Mouse (Mus musculus) layer of hippocampus, adult 8-10 months (tissue): Measurements from ENCODE around the gene Thbd. TPM values are rescaled to one million over a fixed set of nuclear protein-coding genes. Genes with fewer than 3 reads are reported as not detected.

Source experiments
- DNase-seq, 2 experiments: peaks; one replicate each; pipeline ENCODE4 v3.0.0; 2022; ENCODE audit warnings: low spot score in 2 of 2
- total RNA-seq, 4 experiments: library from RNA; stranded (reverse); gene quantifications; 2 replicates each; pipeline ENCODE4 v1.2.4; 2022

Gene Thbd
- total RNA-seq, 4 experiments from 2014 or later: 5.9 to 10.5 (median 7.9) TPM

DNA sequence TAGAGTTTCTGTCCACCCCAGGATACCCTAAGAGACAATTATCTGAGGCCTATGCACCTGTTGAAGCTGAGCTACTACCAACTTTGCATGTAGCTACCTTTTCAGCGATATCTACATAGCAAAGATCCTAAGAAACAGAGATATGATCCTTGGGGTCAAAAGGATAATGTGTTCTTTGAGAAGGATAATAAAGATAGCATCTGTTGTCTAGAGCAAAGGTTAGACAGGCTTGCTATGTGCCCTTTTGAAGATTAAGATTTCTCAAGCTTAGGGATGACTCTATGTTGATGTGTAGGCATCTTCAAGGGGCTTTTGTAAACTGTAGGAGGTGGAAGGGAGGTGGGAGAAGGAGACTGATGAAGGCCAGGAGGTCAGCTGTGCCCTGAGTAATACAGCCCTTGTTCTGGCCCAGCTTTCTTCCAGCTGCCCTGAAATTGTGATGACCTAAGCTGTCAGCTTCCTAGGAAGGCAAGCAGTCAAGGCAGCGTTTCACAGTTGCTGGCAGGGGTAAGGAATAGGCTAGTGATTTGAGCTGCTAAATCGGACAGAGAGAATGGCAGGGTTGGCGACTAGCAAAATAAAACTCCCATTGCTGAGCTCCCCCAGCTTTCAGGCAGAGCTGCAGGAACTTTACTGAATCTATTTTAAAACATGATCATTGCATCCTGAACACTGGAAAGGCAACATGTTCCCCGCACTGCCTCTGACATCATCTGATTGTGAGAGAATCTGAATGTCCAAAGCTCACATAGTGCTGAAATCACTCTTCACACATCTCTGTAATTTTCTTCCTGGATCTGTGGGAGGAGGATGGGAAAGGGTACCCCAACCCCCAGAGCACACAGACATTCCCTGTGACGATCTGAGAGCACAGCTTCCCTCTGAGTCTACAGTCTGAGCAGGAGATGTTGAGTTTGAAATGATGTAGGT lies 20.1 kb downstream of the Thbd start:
- DNase-seq: peak in 1 of 2 experiments; percentile 33

DNA sequence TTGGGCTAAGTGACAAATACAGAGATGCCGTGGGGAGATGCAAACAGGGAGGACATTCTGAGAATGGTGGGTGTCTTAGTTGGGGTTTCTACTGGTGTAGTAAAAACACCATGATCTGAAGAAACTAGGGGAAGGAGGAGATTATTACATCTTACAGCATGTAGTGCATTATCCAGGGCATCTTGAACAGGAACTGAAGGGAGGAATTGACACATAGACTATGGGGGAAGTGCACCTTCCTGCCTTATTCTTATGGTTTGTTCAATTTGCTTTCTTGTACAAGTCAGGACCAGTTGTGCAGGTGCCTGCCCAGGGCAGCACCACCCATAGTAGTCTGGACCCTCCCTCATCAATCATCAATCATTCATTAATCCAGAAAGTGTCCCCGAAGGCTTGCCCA lies 21.1 kb downstream of the Thbd start:
- DNase-seq: no peak

DNA sequence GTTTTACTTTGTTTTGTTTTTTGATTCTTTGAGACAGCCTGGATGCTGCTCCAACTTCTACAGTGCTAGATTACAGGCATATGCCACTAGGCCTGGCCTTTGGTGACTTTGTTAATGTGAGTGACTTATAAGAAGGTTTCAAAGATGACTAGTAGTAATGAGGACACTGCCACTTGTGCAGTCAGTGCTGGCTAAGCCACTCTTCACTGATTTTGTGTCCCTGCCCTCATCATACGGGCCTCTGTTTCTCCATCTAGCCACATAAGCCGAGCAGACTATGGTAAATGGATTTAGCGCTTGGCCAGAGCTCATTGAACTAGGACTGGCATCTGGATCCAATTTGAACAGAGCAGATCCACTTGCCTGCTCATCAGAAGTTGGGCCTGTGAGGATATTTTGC lies 21.5 kb downstream of the Thbd start:
- DNase-seq: no peak

DNA sequence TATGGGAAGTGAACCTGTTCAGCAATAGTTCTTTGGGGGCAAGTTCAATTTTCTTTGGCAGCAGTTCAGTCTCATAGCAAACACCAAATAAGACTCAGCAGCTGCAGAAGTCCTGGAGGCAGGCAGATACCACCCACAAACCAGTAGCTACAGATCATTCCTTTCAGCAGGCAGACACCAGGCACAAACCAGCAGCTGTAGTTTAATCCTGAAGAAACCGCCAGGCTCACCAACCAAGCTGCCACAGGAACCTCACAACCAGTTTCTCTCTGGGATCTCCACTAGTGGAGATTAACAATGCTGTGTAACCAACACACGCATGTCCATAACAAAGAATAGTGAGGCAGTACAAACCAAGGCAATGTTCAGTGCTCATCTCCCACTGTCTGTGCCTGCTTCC lies 26.9 kb downstream of the Thbd start:
- no peak for DNase-seq

DNA sequence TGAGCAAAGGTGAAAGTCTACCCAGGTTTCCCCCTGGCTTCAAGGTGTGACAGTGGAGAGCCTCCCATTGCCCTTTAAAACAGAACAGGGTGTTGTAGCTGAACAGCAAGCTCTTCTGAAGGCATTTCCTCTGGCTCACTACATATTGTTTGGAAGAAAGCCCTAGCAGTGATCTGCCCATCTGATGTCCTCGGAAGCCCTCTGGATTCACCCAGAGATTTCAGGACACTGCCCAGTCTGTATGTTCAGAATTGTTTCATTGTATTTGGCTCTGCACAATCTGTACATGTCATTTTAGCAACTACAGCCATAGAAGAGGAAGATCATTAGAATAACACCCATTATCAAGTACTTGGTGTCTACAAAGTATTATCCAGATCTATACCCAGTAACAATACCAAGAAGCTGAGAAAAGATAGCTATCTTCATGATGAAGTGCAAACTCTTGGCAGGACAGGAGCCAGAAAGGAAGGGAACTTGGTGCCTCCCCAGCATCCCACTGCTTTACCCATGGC lies 28.0 kb downstream of the Thbd start:
- DNase-seq: no peak

DNA sequence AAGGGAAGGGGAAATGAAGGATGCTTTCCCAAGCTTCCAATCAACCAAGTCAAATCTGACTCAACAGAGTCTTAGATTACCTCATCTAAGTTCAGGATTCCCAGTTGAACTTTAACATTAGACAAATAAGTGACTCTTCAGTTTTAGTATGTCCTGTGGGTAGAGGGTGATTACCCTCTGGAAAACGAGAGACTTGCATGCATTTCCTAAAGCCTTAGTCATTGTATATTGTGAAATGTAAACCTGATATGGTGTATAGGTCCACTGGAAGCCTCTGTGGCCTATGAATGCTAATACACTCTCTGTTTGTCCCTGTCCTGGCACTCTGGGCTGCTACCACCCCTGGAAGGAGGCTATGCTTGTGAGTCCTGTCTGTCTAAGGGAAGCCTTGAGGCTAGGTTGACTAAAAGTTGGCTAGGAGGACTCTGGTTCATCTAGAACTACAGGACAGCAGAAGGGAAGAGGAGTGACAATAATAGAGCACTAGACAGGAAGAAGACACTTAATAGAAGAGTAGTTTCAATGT lies 29.1 kb downstream of the Thbd start:
- DNase-seq: no peak

DNA sequence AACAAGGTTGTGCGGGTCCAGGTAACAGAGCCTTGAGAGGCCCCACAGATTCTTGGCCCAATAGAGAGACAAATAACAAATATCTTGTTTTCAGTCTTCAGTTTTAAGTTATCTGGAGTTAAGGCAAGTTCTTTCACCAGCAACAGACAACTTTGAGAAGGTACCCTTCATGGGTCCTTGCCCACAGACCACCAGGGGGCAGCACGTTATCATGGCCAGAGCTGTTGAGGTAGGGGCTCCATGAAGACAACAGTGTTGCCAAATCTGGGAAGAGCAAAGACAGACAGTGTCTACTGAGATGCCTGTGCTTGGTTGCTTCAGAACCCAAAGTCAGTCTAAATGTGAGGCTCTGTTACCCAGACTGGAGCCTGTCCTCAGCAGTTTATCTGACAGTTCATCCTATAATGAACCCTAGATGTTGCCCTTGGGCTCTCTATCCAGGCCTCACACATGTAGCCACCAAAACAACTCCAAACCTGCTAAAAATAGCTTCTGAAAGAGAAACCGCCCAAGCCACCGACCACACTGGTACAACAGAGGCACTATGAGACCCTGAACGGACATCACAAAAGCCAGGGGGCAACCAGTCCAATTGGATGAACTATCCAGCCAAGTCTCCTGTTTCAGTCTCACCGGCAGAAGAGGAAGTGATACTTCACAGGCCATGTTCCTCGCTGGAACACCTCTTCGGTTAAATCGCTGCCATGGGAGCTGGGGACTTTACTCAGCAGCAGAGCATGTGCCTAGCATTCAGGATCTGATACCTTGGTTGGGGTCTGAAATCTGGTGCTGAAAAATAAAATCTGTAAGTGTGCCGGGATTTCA lies 32.5 kb downstream of the Thbd start:
- DNase-seq: no peak

DNA sequence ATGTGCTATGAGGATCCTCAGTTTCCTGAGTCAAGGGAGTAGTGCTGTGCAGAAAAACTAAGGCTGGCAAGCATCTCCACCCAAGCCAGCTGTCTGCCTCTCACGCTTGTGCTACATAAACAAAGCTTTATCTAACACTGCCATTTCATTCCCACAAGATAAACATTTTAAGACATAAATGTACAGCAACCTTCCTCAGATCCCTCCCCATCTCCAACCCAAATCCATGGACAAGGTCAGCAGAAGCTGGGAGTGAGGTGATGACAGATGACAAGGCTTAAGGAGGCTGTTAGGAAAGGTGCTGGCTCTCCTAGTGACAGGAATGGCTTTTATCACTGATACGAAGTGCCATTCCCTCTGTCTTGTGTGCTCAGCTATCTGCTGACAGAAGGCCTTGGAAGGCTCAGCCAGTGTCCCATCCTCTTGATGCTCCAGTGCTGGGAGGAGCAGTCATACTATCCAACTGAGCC lies 34.4 kb downstream of the Thbd start:
- DNase-seq: no peak

DNA sequence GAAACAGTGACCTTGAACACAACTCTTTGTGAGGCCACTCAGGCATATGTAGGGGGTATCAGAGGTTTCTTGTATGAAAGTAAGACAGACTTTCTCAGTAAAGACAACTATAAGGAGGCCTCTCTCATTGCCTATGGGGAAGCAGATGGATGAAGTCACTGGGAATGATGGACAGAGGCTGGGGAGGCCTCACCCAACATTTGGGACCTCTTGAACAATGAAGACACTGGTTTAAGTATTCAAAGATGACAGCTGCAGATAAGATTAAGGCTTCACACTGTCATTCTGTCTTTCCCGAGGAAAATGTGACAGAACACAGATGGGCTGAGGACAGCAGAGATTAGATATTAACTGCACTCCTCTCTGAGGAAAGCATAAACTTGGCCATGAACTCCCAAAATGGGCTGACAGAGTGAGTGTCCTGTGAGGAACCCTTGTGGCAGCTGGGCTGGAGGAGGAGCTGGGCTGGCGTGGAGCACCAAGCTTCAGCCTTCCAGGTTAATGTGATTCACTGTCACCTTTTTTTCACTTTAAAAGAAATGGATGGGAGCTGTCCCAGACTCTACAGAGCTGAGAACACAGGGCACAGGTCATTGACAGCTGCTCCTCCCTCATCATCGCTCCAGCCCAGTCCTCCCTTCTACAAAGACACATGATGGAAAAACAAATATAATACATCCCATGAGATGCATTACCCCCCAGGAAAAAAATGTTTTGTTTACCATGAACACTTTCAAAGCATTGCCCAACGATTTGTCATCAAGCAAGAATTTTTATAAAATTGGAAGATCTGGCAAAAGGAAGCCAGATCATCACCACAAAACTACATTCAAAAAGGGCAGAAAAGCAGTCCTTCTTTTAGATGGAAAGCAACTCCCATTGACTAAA lies 36.0 kb downstream of the Thbd start:
- no peak for DNase-seq

DNA sequence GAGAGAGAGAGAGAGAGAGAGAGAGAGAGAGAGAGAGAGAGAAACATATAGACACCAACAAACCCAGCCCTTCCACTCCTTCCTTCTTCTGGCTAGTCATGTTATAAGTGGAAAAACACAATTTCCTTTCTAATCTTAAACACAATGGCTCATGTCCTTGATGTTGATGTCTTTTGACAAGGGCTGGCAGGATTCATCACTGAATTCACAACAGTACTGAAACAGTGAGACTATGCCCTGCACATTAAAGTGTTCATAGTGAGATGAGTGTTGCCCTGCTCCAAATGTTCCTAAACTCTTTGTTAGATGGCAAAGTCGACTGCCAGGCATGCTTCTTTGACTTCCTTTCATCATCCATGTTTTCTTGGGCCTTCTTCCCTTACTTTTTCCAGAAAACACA lies 42.8 kb downstream of the Thbd start:
- DNase-seq: no peak

DNA sequence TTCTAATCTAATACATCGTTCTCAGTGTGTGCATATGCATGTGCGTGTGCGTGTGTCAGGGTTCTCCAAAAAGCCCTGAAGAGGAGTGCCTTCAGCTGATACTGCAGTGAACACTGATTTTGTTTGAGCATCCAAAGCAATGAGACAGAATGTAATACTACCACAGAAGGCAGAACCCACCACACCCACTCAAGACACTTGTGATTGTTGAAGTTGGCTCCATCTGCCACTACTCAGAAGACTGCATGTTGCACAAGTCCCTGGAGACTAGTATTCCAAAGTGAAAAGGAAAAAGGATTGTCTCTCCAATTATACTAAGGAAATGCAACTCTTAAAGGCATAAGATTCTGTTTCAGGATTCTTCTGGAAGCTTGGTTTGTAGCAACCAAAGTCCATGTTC lies 43.5 kb downstream of the Thbd start:
- peak; percentile 65 to 70 for DNase-seq

DNA sequence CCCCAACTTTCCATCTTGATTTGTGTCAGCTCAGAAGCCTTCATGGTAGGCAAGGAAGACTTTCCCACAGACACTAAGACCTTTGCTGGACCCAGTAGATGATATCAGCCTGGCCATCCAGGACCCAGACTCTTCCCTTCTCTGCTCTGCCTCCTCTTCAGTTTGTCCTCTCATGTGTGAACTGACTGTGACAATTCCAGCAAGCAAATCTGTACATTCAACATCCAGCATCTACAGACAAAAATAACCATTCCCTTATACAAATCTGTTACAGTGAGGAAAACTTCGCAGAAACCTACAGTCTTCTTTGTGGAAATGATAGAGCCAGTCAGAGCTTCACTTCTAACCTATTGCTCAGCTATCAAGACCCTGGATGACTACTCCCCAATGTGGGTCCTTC lies 50.8 kb downstream of the Thbd start:
- DNase-seq: no peak

Other genes starting within 250 kb of the Thbd start
- gene Sstr4, start 12.8 kb downstream of the Thbd start, total RNA-seq: 10 to 100 TPM; 54.3 to 76.5 (median 65.3) TPM
- gene Cd93, start 35.4 kb upstream of the Thbd start, total RNA-seq: 1 to 10 TPM; 3.1 to 4.3 (median 3.6) TPM